Mouse (Mus musculus) heart, postnatal 0 days (tissue): Measurements from ENCODE around the gene Trim16.
A peak's percentile ranks its signal among the peaks of the same experiment; 100 is the strongest.

Experiments
- CTCF ChIP-seq: IDR thresholded peaks from 2 replicates; pipeline ENCODE4 v1.5.1; 2016; ENCODE audit warnings: antibody characterized with exemption, control low read depth, low read depth
- EP300 ChIP-seq: IDR thresholded peaks from 2 replicates; pipeline ENCODE4 v1.6.1; 2016; ENCODE audit warnings: antibody characterized with exemption, low read depth

GRCm38 (mm10) chr11:62809201-62809600, 10.8 kb upstream of the Trim16 start:
- TF ChIP-seq CTCF, result peak; percentile 68
- no peak for TF ChIP-seq EP300
